Mouse (Mus musculus) thymus, adult 2 months (tissue): ENCODE data around the gene Gm1330.

ENCODE experiments used
- CTCF ChIP-seq: fragments of 200-500 bp; IDR thresholded peaks from 2 replicates; pipeline ENCODE4 v1.5.1; 2012; ENCODE audit warnings: mild to moderate bottlenecking, control low read depth, low read length, moderate library complexity, borderline replicate concordance; ENCODE audit not compliant: control insufficient read depth, poor library complexity, insufficient read depth; ENCODE audit errors: extremely low read depth
- POLR2A ChIP-seq: fragments of 200-500 bp; IDR thresholded peaks from 2 replicates; pipeline ENCODE4 v1.6.1; 2012; ENCODE audit warnings: mild to moderate bottlenecking, low read length, control low read depth, moderate library complexity; ENCODE audit not compliant: control insufficient read depth, poor library complexity, insufficient read depth; ENCODE audit errors: extremely low read depth

DNA sequence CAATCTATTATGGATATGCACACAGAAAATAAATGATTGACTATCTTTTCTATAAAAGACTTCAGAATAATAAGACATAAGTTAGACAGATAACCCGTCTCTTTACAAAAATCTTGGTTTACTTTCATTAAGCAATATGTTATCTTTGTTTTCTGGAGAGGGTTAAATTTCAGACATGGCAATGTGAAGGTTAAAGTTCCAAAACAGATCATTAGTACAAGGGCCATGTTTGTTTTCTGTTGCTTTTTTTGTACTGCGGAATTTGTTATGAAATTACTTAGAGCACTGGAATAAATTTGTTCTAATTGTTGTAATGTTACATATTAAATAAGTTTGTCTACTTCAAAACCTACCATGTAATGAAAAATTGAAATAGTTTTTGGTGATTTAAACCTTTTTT lies 7.9 kb downstream of the Gm1330 start:
- TF ChIP-seq CTCF (no peak), POLR2A (no peak)
